Mouse (Mus musculus): ENCODE results near the gene Fscn3. TPM values are rescaled to one million over a fixed set of nuclear protein-coding genes. Genes with fewer than 3 reads are reported as not detected.

Fscn3 gene
- polyA plus RNA-seq, 1 experiment from 2014 or later = not detected

DNA sequence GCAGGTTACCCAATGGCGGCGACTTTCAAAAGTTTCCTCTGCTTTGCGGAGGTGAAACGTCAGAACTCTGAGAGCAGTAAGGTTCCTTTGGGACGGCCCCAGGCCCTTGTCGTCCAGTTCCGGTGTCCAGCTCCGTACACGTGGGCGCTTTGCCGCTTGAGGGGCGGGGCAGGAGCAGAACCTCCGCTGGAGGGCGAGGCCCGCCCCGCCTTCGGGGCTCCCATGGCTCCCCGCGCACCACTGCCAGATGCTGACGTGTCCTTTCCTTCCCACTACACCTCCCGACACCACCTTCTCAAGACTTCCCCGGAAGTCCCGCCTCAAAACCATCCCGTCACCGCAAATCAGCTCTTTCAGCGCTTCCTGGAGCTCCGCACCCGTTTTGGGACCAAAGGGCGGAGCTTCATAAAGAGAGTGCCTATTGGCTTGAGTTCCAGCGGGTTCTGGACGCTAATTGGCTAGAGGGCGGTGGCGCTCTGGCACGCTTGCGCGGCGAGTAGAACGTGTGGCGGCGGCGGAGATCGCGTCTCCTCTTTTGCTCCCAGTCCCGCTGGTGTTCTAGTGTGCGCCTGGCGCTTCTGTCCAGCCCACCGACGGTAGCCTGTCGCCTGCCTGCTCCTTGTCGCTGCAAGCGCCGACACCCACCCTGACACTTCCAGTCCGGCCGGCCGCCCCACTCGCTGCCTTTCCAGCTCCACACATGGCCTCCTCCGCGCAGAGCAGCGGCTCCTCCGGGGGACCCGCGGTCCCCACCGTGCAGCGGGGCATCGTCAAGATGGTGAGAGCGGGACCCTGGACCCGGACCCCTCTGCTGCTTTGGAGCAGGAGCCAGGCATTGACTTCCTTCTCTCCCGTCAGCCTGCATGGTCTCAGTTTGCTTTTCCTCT, 52.5 kb downstream of the Fscn3 start:
- H3K27me3 ChIP-seq (ENCODE audit: low read depth, poor library complexity, severe bottlenecking) = no peaks in the 10 kb centered on the region
- H3K4me1 ChIP-seq = peaks cover 40% of the 10 kb centered on the region
- no peaks in the 10 kb centered on the region for H3K9me3 ChIP-seq (replicated peaks)
- DNase-seq (ENCODE audit: low spot score) = peak; percentile 98
- peak overlapping the region; percentile 85 for H3K4me3 ChIP-seq
- under 1% methylated on average over 68 of the region's 68 CpGs for WGBS
- H3K36me3 ChIP-seq = peaks cover 12% of the 10 kb centered on the region
- H3K27ac ChIP-seq (replicated peaks) = peak overlapping the region; percentile 86

- DNase-seq (ENCODE audit: low spot score) = no peak
- peak overlapping the region; percentile 86 for H3K27ac ChIP-seq (replicated peaks)
- no peaks in the 10 kb centered on the region for H3K27me3 ChIP-seq (ENCODE audit: low read depth, poor library complexity, severe bottlenecking)
- H3K4me3 ChIP-seq = peak overlapping the region; percentile 85
- H3K9me3 ChIP-seq (replicated peaks) = no peaks in the 10 kb centered on the region
- WGBS = 9% methylated on average over 21 of the region's 21 CpGs
- H3K4me1 ChIP-seq = peaks cover 40% of the 10 kb centered on the region
- peaks cover 20% of the 10 kb centered on the region for H3K36me3 ChIP-seq
These were observed 53.3 kb downstream of the Fscn3 start for GRCm38 (mm10) chr6:28480752-28481492.

GRCm38 (mm10) chr6:28482711-28483315, 55.2 kb downstream of the Fscn3 start:
- Histone ChIP-seq H3K4me1 (peaks cover 40% of the 10 kb centered on the region), H3K27me3 (ENCODE audit: low read depth, poor library complexity, severe bottlenecking) (no peaks in the 10 kb centered on the region), H3K27ac (replicated peaks) (no peak overlapping the region), H3K4me3 (no peak overlapping the region), H3K9me3 (replicated peaks) (no peaks in the 10 kb centered on the region), H3K36me3 (peaks cover 25% of the 10 kb centered on the region)
- WGBS = 87% methylated on average over 4 of the region's 4 CpGs
- no peak for DNase-seq (ENCODE audit: low spot score)

- Histone ChIP-seq H3K27me3 (ENCODE audit: low read depth, poor library complexity, severe bottlenecking) (no peaks in the 10 kb centered on the region), H3K4me1 (peaks cover 26% of the 10 kb centered on the region), H3K4me3 (no peak overlapping the region), H3K9me3 (replicated peaks) (no peaks in the 10 kb centered on the region), H3K27ac (replicated peaks) (no peak overlapping the region), H3K36me3 (peaks cover 52% of the 10 kb centered on the region)
- WGBS = 95% methylated on average over 2 of the region's 2 CpGs
- DNase-seq (ENCODE audit: low spot score) = no peak
These were observed 58.4 kb downstream of the Fscn3 start for GRCm38 (mm10) chr6:28486008-28486407.

DNA sequence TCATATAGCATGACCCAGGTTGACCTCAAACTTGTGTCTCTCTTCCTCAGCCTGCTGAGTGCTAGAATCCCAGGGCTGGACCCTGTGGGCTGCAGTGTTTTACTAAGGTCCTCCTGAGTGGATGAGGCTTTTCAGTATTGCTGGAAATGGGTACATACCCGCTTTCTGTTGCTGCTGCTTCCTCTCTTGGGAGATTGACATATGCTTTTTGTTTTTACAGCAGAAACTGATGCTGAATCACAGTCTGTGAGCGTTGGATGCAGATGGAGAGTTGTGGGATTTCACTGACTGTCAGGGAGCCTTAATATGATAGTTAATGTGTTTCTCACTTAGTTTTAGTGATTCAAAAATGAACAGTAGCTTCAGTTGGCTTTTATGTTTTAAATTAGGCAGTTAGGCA, 58.9 kb downstream of the Fscn3 start:
- Histone ChIP-seq H3K27me3 (ENCODE audit: low read depth, poor library complexity, severe bottlenecking) (no peaks in the 10 kb centered on the region), H3K4me3 (no peak overlapping the region), H3K9me3 (replicated peaks) (no peaks in the 10 kb centered on the region), H3K36me3 (peaks cover 57% of the 10 kb centered on the region), H3K4me1 (peaks cover 22% of the 10 kb centered on the region), H3K27ac (replicated peaks) (no peak overlapping the region)
- no peak for DNase-seq (ENCODE audit: low spot score)
- 85% methylated on average over 2 of the region's 2 CpGs for WGBS

- H3K4me1 ChIP-seq = peaks cover 17% of the 10 kb centered on the region
- H3K27ac ChIP-seq (replicated peaks) = no peak overlapping the region
- H3K36me3 ChIP-seq = peaks cover 57% of the 10 kb centered on the region
- H3K9me3 ChIP-seq (replicated peaks) = no peaks in the 10 kb centered on the region
- H3K4me3 ChIP-seq = no peak overlapping the region
- DNase-seq (ENCODE audit: low spot score) = no peak
- 96% methylated on average over 7 of the region's 7 CpGs for WGBS
- H3K27me3 ChIP-seq (ENCODE audit: low read depth, poor library complexity, severe bottlenecking) = no peaks in the 10 kb centered on the region
These were observed 59.3 kb downstream of the Fscn3 start for GRCm38 (mm10) chr6:28486905-28487304.

Other genes with a start within 250 kb of the Fscn3 start
- gene Zfp800, start 29.8 kb upstream of the Fscn3 start, polyA plus RNA-seq (2016; fragmentation: Nextera tagmentation; extraction: Ambion mirVana) = 25.6 and 27.8 TPM in 2 replicates
- 299 and 324 TPM in 2 replicates for gene Arf5, start 4.2 kb upstream of the Fscn3 start, polyA plus RNA-seq (2016; fragmentation: Nextera tagmentation; extraction: Ambion mirVana)
- gene Gcc1, start 601 bp downstream of the Fscn3 start, polyA plus RNA-seq (2016; fragmentation: Nextera tagmentation; extraction: Ambion mirVana) = 11.3 and 11.4 TPM in 2 replicates
- 0.21 TPM in 1 of 2 replicates, not detected in the other for gene Pax4, start 21.6 kb downstream of the Fscn3 start, polyA plus RNA-seq (2016; fragmentation: Nextera tagmentation; extraction: Ambion mirVana)
- gene Snd1, start 47.4 kb downstream of the Fscn3 start, polyA plus RNA-seq (2016; fragmentation: Nextera tagmentation; extraction: Ambion mirVana) = 110 and 117 TPM in 2 replicates